Mouse (Mus musculus): ENCODE data around the gene Prps1l3. TPM values are rescaled to one million over a fixed set of nuclear protein-coding genes. Genes with fewer than 3 reads are reported as not detected.
"Not testable (repeated sequence)": the region's sequence is repeated elsewhere in the genome, so short reads cannot be mapped to it uniquely, and the experiment has no call there.

Gene Prps1l3
- total RNA-seq (2021) = 10 to 100 TPM; 35.6 to 39.0 TPM
- long read RNA-seq, experiment 1, transcript Prps1l3-201 (2 exons, 1,720 nt) = major isoform, 18 of 20 reads
- long read RNA-seq, experiment 1, partial matches to known transcripts = 0 of 20 reads
- long read RNA-seq, experiment 1, other reads (novel, unspliced or antisense) = 2 of 20 reads
- long read RNA-seq, experiment 2, transcript Prps1l3-201 (2 exons, 1,720 nt) = major isoform, 41 of 48 reads
- long read RNA-seq, experiment 2, partial matches to known transcripts = 5 of 48 reads
- long read RNA-seq, experiment 2, other reads (novel, unspliced or antisense) = 2 of 48 reads

DNA sequence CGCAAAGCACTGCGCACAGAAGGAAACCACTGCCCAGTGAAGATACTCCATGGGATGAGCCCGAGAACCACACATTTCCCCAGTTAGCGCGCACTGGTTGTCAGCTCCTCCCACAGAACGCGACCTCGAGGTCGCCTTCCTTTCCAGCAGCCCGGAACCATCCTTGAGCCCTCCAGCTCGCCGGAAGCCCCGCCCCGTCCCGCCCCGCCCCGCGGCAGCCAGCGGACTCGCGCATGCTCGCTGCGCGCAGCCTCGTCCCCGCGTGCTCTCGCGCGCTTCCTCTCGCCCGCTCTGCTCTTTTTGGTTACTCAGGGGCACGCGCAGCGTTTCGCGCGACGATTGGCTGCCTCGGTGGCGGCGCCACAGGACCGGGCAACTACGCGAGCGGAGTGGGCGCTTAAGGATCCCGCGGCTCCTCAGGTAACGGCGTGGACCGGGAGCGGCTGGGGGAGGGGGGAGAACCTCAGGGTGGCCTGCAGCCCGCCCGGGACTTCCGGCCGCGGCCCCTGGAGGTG lies at the start of gene Prps1l3, which contains the start of gene Mipol1:
TSS of gene Prps1l3 (plus strand) at position 221 of the 515 bp plus-strand sequence.
TSS of gene Mipol1 (plus strand) at position 236 of the 515 bp plus-strand sequence.
- DNase-seq (ENCODE audit: low spot score in 2 of 2) = peak; percentile 60 to 78

- no peak for DNase-seq (ENCODE audit: low spot score in 2 of 2)
Measured at GRCm38 (mm10) chr12:57184401-57185147, 45.6 kb upstream of the Prps1l3 start.

DNA sequence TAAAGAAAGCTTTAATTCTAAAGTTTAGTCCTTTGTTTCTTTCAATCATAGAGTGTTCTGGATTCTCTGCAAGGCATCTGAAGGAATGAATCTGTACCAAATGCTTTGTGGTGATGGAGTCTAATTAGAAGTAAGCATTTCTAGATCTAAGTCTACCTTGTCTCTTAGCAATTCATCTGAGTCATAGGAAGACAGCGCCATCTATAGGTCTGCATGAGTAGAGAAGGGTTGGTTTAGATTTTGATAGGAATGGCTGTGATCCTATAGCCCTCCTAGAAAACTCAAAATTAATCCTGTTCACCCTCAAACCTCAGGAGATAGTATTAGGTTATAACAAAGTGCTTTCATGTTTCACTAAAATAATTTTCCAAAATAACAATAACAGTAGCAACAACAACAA lies 44.7 kb upstream of the Prps1l3 start:
- DNase-seq (ENCODE audit: low spot score in 2 of 2) = no peak

DNA sequence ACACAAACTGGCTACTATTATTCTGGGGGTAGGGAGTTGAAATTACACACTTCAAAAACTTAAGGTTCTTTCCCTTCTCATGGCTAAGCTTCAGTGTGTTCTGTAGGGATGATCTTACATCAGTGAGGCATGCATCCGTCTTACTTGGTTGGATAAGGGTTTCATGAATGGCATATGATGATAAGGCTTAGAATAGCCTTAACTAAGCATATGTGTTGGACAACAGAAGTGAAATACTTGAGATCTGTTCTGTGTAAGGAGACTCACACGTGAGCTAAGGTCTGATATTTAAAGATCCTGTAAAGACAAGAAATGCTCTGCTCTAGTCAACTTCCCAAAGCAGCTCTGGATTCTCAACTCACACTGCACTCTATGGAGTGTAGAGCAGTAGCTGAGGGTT lies 44.1 kb upstream of the Prps1l3 start:
- DNase-seq (ENCODE audit: low spot score in 2 of 2) = no peak

DNA sequence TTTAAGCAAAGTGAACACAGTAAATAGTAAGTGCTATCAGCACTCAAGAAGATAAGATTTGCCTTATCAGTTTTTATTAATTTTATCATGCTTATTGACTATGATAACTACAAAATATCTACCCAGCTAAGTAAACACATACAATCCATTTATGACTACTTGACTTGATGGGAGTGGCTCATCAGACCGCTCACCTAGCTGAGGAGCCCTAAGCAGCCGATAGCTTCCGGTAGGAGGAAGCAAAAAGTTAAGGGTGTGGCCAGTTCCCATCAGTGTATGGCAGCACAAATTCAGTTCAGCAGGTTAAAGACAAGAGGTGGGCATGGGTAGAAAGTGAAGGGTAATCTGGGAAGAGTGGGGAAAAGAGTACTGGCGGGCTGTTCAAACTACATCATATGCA lies 43.2 kb upstream of the Prps1l3 start:
- DNase-seq (ENCODE audit: low spot score in 2 of 2) = no peak

DNA sequence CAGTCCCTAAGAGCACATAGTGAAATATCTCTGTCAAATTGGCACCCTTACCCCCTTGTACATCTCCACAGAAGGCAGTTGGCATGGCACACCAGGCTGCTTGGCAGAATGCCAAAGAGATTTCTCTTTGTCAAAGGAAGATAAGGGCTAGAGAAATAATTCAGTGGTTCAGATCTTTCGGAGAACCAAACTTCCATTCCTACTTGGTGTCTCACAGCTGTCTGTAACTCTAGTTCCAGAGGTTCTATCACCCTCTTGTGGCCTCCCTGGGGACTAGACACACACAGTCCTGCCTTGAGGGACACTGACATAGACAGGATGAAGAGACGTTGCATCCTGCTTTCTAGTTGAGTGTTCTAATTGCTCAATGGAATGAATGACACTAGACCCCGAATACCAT lies 35.6 kb upstream of the Prps1l3 start:
- DNase-seq (ENCODE audit: low spot score in 2 of 2) = no peak

- no peak for DNase-seq (ENCODE audit: low spot score in 2 of 2)
Measured at GRCm38 (mm10) chr12:57196286-57196607, 34.0 kb upstream of the Prps1l3 start.

DNA sequence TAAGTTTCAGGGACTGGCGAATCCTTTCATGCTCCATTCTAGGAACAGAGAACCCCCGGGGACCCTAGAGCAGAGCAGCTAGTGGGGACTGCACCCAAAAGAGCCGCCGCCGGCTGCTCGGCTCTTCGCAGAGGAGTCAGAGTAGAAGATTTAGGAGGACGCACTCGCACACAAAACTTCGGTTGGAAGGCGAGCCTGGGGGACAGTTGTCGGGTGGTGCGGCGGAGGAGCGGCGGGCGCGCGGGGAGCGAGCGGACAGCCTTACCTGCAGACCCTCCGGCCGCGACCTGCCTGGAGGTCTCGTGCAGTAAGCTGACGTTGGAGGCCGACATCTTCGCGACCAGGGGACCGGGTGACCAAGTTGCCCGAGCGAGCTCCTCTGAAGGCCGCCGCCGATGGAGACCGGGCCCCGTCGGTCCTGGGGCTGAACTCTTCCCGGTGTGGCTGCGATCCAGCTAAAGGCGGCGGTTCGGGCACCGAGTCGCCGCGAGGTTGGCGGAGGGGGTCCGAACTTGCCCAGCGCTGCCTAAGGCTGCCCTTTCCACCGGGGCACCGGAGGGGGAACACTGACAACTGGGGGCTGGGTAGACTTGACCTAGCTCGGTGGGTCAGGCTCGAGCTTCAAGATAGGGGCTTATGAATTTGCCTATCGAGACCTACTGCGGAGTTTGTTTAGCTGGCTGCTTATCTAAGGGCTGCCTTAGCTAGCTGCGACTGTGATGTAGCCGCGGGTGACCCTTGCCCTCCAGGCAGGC lies 33.4 kb upstream of the Prps1l3 start:
- peak; percentile 7 to 9 for DNase-seq (ENCODE audit: low spot score in 2 of 2)

- DNase-seq (ENCODE audit: low spot score in 2 of 2) = no peak
Measured at GRCm38 (mm10) chr12:57197363-57198026, 32.7 kb upstream of the Prps1l3 start, which contains the start of gene Slc25a21. Gene Slc25a21 (minus strand): TSS chr12:57197472.

GRCm38 (mm10) chr12:57198269-57198668 lies 31.9 kb upstream of the Prps1l3 start:
- no peak for DNase-seq (ENCODE audit: low spot score in 2 of 2)

GRCm38 (mm10) chr12:57199427-57199826 lies 30.8 kb upstream of the Prps1l3 start:
- DNase-seq (ENCODE audit: low spot score in 2 of 2) = no peak

DNA sequence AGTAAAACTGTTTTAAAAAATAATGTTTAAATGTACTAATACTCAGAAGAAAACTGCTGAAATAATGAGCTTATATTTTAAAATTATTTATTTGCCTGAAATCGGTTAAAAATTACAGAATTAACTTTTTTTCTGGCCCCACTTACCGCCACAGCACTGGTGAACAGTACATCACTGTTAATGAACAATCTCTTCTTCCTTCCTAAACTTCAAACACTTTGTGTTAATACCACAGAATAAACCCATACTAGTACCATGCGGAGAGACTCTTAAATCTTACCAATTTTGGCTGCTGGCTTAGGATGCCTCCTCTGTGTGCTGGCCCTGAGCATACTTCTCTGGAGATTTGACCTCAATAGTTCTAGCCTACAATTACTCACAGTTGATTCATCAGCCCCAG lies 28.3 kb upstream of the Prps1l3 start:
- DNase-seq (ENCODE audit: low spot score in 2 of 2) = no peak

DNA sequence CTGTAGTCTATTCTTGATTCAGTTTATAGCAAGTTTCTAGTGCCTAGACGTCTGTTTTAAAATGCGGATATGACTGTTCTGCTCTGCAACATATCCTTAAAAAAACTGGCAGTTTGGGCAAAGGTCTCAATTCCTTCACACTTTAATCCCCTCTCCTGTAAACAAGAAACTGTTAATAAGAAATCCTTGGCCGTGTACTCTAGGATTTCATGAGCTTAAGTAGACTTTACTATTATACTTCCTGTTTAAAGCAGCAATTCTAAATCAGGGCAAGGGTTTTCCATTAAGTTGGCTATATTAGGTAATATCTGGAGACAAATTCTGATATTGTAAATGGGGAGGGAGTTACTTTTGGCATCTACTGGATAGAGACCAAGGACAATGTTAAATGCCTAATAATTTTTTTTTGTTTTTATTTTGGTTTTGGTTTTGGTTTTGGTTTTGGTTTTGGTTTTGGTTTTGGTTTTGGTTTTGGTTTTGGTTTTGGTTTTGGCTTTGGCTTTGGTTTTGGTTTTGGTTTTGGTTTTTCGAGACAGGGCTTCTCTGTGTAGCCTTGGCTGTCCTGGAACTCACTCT lies 25.8 kb upstream of the Prps1l3 start:
- no peak for DNase-seq (ENCODE audit: low spot score in 2 of 2)

- DNase-seq (ENCODE audit: low spot score in 2 of 2) = peak in 1 of 2 experiments; percentile 8
Measured at GRCm38 (mm10) chr12:57211353-57212311, 18.6 kb upstream of the Prps1l3 start.

- not testable (repeated sequence) for DNase-seq (ENCODE audit: low spot score in 2 of 2)
Measured at GRCm38 (mm10) chr12:57212463-57212862, 17.7 kb upstream of the Prps1l3 start.

DNA sequence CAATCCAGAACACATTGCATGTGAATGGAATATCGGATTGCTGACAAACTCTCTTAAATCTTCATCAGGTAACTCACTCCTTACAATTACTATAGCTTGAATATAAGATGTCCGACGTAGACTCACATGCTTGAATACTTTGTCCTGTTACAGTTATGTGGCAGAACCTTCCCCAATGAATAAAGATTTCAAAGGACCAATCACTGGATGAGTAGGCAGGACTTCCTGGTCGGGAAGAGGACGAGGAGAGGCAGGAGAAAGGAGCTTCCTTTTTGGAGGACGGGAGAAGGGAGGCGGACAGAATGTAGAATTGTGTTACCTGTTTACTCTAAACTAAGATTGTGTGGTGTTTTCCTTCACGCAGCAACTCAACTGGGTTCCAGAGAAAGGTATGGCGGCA lies 3.8 kb upstream of the Prps1l3 start:
- DNase-seq (ENCODE audit: low spot score in 2 of 2) = no peak

DNA sequence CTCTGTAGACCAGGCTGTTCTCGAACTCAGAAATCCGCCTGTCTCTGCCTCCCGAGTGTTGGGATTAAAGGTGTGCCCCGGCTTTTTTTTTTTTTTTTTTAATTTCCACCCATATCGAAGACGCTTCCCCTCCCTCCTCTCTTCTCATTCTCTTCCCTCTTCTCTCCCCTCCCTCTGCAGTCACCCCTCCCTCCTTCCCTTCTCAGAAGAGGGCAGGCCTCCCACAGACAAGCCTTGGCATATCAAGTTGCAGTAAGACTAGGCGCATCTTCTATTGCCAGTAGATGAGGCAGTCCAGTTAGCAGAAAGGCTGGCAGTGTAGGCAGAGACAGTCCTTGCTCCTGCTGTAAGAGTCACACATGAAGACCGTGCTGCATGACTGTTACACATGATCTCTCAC lies 2.4 kb upstream of the Prps1l3 start:
- no peak for DNase-seq (ENCODE audit: low spot score in 2 of 2)

DNA sequence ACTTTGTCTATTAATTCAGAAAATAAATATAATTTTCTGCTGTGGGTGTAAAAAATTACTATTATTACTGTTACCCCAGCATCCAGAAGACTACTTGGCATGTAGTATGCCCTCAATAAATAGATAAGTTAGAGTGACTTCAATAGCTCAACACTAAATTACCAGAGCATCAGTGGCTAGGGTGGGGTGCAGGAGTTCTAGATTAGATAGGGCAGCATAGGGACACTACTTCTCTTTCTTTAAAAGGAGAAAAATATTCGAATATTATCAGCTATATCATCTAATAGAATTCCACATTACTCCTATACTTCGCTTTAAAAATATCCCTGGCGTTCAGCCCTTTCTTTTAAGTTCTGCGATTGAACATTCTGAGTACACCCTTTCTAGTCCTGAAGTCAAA lies 509 bp upstream of the Prps1l3 start:
- no peak for DNase-seq (ENCODE audit: low spot score in 2 of 2)

GRCm38 (mm10) chr12:57231085-57231875 lies 1.1 kb downstream of the Prps1l3 start:
- no peak for DNase-seq (ENCODE audit: low spot score in 2 of 2)
